Mouse (Mus musculus): ENCODE measurements around the gene Tlk1. TPM values are rescaled to one million over a fixed set of nuclear protein-coding genes. Genes with fewer than 3 reads are reported as not detected.

The Tlk1 gene
- 10 to 100 TPM; 82.7 to 94.7 TPM for total RNA-seq (2021)

DNA sequence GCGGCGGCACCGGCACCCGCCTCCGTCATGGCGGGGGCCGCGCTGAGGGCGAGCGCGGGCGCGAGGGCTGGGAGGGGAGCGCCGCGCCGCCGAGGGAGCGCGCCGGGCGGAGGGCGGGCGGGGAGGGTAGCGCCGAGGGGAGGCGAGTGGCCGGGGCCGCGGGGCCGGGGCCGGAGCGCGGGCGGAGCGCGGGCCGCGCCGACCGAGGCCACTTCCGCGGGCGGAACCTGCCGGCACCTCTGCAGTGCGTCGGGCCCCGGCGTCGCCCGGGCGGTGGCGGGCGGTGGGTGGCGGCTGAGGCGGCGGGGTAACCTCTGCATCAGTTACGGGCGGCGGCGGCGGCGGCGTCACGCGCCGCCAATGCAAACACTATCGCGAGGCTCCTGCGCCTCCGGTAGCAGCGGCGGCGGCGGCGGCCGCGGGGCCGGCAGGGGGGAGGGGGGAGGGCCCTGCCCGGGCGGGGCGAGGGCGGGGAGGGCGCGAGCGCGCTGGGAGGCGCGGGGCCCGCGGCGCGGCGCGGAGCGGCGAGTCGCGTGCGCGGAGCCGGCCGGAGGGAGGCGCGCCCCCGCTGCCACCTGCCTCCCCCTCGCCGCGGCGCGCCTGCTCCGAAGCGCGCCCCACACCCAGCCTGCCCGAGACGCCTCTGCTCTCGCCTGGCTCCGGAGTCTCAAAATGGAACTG, at the start of gene Tlk1:
Gene Tlk1 (minus strand): TSS at position 358 of the 681 bp plus-strand sequence.
- intact Hi-C loops (cut with DNase I), result no loop called here
- peak; percentile 52 to 76 for DNase-seq (ENCODE audit: low spot score in 2 of 2)

- no peak for DNase-seq (ENCODE audit: low spot score in 2 of 2)
- intact Hi-C loops (cut with DNase I), result no loop called here
Observed at GRCm38 (mm10) chr2:70875129-70875528, 49.6 kb upstream of the Tlk1 start.

DNA sequence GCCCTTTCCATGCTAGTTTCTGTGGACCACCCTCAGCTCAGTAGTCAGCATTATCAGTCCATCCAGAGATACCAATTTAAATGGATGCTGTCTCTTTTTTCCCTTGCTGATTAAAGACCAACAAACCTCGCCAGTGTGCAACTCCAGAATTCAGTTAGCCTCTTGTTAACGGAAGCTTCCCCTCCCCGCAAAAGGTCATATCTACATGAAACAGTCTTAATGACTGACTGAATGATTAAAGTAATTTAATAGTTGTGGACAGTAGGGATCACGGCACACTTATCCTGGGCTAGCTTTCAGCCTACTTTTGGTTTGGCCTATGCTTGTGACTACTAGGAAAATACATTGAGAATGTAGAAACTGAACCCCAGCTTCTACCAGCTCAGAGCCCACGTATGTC, 47.6 kb upstream of the Tlk1 start:
- DNase-seq (ENCODE audit: low spot score in 2 of 2), result no peak
- intact Hi-C loops (cut with DNase I), result no loop called here

DNA sequence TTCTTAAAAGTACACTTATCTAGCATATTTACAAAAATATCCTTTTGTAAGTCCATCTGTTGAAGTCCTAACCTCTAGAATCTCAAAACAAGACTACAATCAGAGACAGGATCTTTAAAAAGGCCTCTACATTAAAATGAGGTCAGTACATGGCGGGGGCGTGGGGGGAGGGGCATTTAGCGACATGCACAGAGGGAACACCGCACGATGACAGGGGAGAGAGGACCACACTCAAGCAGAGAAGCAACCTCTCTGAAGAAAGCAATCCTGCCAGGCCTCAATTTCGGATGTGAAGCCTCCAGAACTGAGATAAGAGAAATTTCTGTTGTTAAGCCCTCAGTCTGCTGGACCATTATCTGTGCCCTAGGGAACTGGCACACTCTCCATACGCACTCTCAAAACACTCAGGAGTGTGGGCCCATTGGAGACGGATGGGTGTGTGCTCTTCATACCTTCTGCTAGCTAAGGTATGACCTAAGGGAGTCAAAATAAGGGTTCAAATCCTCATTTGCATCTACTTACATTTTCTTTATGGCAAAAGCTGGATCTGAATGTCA, 46.0 kb upstream of the Tlk1 start:
- no peak for DNase-seq (ENCODE audit: low spot score in 2 of 2)
- intact Hi-C loops (cut with DNase I), result no loop called here

DNA sequence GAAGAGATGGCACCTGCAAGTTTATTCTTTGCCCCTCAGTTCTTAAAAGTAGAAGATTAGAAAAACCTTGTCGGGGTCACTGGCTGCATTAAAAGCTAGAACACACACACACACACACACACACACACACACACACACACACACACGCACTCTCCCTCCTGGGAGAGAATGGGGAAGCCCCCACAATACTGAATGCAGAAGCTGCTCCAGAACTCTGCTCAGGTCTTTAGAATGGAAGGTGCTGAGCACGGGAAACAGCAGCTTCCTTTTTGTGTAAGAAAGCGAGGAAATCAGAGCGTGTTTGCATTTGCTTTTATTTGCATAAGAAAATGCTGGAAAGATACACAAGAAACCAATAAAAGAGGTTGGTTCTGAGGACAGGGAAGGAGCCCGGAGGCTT, 45.3 kb upstream of the Tlk1 start:
- DNase-seq (ENCODE audit: low spot score in 2 of 2), result no peak
- intact Hi-C loops (cut with DNase I), result no loop called here

GRCm38 (mm10) chr2:70869116-70869515, 43.6 kb upstream of the Tlk1 start:
- intact Hi-C loops (cut with DNase I), result no loop called here
- no peak for DNase-seq (ENCODE audit: low spot score in 2 of 2)

DNA sequence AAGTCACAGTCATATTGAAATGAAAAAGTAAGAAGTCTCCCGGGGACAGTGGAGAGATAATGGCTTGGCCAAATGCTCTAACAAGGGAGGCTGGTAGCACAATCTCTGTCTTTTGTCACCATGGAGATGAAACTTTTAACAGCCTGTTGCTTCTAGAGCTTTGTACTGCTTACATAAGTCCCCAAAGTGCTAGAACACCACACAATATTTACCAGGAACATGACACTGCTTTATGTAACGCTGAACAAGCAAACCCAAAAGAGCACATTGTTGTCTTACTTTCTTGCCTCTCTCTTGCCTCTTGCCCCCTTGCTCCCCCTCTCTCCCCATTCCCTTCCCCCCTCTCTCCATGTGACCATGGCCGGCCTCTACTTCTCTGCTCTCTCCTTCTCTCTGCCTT, 41.7 kb upstream of the Tlk1 start:
- intact Hi-C loops (cut with DNase I), result no loop called here
- no peak for DNase-seq (ENCODE audit: low spot score in 2 of 2)

- intact Hi-C loops (cut with DNase I), result no loop called here
- DNase-seq (ENCODE audit: low spot score in 2 of 2), result no peak
Observed at GRCm38 (mm10) chr2:70862881-70863280, 37.4 kb upstream of the Tlk1 start.

DNA sequence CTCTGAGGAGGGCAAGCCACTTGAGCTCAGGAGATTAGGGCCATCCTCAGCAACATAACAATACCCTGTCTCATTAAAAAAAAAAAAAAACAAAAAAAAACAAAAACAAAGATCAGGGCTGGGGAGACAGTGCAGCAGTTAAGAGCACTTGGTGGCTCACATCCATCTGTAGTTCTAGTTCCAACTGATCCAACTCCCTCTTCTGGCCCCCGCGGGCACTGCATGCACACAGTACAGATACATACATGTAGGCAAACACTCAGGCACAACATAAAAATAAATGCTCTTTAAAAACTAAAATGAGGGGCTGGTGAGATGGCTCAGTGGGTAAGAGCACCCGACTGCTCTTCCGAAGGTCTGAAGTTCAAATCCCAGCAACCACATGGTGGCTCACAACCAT, 34.2 kb upstream of the Tlk1 start:
- intact Hi-C loops (cut with DNase I), result no loop called here
- no peak for DNase-seq (ENCODE audit: low spot score in 2 of 2)

DNA sequence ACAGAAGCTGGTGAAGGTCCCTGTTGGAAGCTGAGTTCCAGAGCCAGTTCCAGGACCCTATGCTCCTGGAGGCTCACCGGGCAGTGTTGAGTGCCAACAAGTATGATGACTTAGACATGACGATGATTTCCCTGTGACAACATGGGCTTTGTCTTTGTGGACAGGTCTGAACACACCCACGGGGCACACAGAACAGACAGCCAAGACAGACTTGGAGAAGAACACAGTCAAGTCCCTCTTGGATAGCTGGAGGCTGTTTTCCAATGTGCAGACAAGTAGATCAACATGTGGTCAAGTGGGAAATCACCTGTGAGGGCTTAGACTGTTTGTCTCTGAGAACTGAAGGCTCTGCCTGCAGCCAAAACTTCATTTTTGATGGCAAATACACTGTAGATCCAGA, 31.4 kb upstream of the Tlk1 start:
- no peak for DNase-seq (ENCODE audit: low spot score in 2 of 2)
- intact Hi-C loops (cut with DNase I), result no loop called here

- intact Hi-C loops (cut with DNase I), result no loop called here
- no peak for DNase-seq (ENCODE audit: low spot score in 2 of 2)
Observed at GRCm38 (mm10) chr2:70854231-70854888, 28.8 kb upstream of the Tlk1 start.

DNA sequence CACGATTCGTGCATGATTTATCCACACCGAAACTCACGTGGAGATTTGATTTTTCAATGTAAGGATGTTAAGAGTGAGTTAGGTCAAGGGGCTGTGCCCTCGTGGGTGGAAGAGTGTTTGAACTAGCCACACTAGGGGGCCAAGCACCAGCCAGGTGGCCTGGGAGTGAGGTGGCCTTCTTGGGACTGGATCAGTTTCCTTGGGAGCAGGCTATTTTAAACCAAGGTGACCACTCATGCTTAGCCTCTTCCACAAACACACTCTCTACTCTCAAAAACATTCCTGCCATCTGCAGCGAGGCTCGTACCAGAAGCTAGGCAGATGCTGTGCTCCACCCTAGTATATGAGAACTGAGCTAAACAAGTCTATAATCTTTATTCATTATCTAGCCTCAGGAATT, 27.8 kb upstream of the Tlk1 start:
- intact Hi-C loops (cut with DNase I), result no loop called here
- no peak for DNase-seq (ENCODE audit: low spot score in 2 of 2)

GRCm38 (mm10) chr2:70852796-70853221, 27.3 kb upstream of the Tlk1 start:
- peak; percentile 67 to 74 for DNase-seq (ENCODE audit: low spot score in 2 of 2)
- intact Hi-C loops (cut with DNase I), result no loop called here

GRCm38 (mm10) chr2:70852186-70852795, 26.8 kb upstream of the Tlk1 start:
- intact Hi-C loops (cut with DNase I), result no loop called here
- DNase-seq (ENCODE audit: low spot score in 2 of 2), result no peak

DNA sequence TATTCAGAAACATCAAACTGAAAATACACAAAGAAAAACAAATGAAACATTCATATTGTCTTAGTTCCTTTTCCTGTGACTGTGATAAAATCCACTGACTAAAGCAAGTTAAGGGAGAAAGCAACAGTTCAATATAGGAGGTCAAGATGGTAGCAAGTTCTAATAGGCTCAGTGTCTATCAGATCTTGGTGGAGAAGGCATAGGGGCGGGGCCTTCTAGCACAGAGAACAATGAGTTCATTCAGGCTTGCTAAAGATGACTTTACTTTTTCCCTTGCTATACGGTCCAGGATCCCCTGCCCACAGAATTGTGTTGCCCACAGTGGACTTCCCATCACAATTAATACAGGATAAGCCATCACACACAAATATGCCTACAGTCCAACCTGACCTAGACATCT, 20.3 kb upstream of the Tlk1 start:
- intact Hi-C loops (cut with DNase I), result no loop called here
- no peak for DNase-seq (ENCODE audit: low spot score in 2 of 2)

GRCm38 (mm10) chr2:70844694-70845395, 19.3 kb upstream of the Tlk1 start:
- DNase-seq (ENCODE audit: low spot score in 2 of 2), result no peak
- intact Hi-C loops (cut with DNase I), result no loop called here

GRCm38 (mm10) chr2:70842049-70842618, 16.6 kb upstream of the Tlk1 start:
- intact Hi-C loops (cut with DNase I), result no loop called here

DNA sequence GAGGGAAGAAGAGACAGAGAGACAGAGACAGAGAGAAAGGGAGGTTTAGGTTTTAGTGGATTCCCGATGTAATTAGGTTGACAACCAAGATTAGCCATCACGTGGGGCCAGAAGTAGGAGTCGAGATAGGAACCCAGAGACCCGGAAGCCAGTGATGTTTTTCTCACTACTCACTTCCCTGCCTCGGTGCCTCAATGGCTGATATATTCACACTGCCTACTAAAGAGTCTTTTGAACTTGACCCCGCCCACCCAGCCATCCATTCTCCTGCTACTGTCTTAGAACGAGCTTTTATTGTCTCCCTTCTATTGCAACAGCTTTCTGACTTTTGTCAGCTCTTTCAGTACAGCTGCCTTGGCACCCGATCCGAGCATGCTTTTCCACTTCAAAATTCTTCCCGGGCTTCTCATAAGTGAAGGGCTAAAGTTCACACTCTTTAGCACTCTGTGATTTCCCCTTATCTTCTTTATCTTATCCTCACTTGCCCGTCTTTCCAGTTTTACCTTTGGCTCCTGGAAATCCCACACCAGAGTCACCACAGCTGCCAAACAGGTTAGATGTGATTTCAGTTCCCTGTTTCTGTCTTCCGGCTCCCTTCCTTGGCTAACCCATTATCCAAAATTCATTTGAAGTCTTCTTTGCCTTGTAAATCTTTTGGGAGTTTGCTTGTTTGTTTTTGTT, 13.1 kb upstream of the Tlk1 start:
- intact Hi-C loops (cut with DNase I), result no loop called here
- DNase-seq (ENCODE audit: low spot score in 2 of 2), result no peak

More at GRCm38 (mm10) chr2:70842049-70842618, 16.6 kb upstream of the Tlk1 start:
- DNase-seq (ENCODE audit: low spot score in 2 of 2), result no peak

- no peak for DNase-seq (ENCODE audit: low spot score in 2 of 2)
- intact Hi-C loops (cut with DNase I), result no loop called here
Observed at GRCm38 (mm10) chr2:70836306-70836651, 10.8 kb upstream of the Tlk1 start.
